Comparison of ENCODE assay signal across 11 mouse cellular contexts in genomic region chr7:62406573-62407050, GRCm38 (mm10). TPM values are rescaled to one million over a fixed set of nuclear protein-coding genes. Genes with fewer than 3 reads are reported as not detected.
DNase-seq lines count a peak whose midpoint lies in the region; ATAC-seq and TF ChIP-seq lines count a peak whose summit lies in the region.
"Had no signal": no experiment of that assay in that cellular context is flagged by ENCODE, and none has a peak within 500 bp of the region (broad histone marks: within the 10 kb centered on the region; RNA-seq: fewer than 3 reads in every experiment).

No protein-coding gene starts in this region.

- H3K4me2 ChIP-seq in kidney, embryonic 14.5 days (replicated peaks; ENCODE audit: low read depth, low read length): peak overlapping the region; percentile 17; the same call in 1 of the 2 replicates

- intact Hi-C loops in gastrocnemius, postnatal 36 days (cut with DNase I): no loop called here

- H3K9ac ChIP-seq in kidney, embryonic 14.5 days (ENCODE audit: low read depth, low read length): no peak overlapping the region

- no peaks in the 10 kb centered on the region for H3K9me3 ChIP-seq in kidney, embryonic 14.5 days (ENCODE audit: control insufficient read depth, low read length)
- H3K9me3 ChIP-seq in hindbrain, embryonic 10.5 days: peaks cover 10% of the 10 kb centered on the region
- H3K9me3 ChIP-seq: G1E had no signal

- ATAC-seq in kidney, embryonic 14.5 days (ENCODE audit: low FRiP score, low TSS enrichment): peak; percentile 46; the same call in 1 of the 2 replicates

- no peak for TF ChIP-seq CTCF in brain, embryonic 14.5 days (IDR thresholded peaks at IDR 0.05; ENCODE audit: borderline replicate concordance, extremely low read depth, insufficient read depth, insufficient read length)

- no peak overlapping the region for H3K27ac ChIP-seq in kidney, embryonic 14.5 days (ENCODE audit: low read depth, low read length)
- peak overlapping the region; percentile 66; the same call in 1 of the 2 replicates for H3K27ac ChIP-seq in hindbrain, embryonic 10.5 days

- no peak for DNase-seq in kidney, postnatal 14 days
- DNase-seq in brain, embryonic 14.5 days (ENCODE audit: low read depth): peak; percentile 59
- DNase-seq in hindbrain, embryonic 10.5 days (ENCODE audit: low spot score): peak; percentile 50
- DNase-seq in neural tube, embryonic 10.5 days (ENCODE audit: extremely low spot score, low spot score): peak; percentile 22
- DNase-seq in cerebellum, adult 11 months: no peak
- no peak for DNase-seq in gastrocnemius, postnatal 36 days
- DNase-seq in gastrocnemius, postnatal 4 days (ENCODE audit: low spot score in 2 of 2): no peak
- DNase-seq: kidney, adult 9 months had no signal

- peak overlapping the region; percentile 16 for H3K4me3 ChIP-seq in kidney, embryonic 14.5 days (ENCODE audit: low read length)
- H3K4me3 ChIP-seq in hindbrain, embryonic 10.5 days: peak overlapping the region; percentile 40

- no peak for TF ChIP-seq POLR2A in brain, embryonic 14.5 days (IDR thresholded peaks at IDR 0.05; ENCODE audit: borderline replicate concordance, extremely low read depth, insufficient read depth, insufficient read length, poor library complexity, severe bottlenecking)

- H3K27me3 ChIP-seq in kidney, embryonic 14.5 days (ENCODE audit: control insufficient read depth, insufficient read depth, low read length): no peaks in the 10 kb centered on the region
- no peaks in the 10 kb centered on the region for H3K27me3 ChIP-seq in hindbrain, embryonic 10.5 days (ENCODE audit: insufficient read depth, poor library complexity, severe bottlenecking)

- 47% methylated on average over 19 of the region's 19 CpGs for WGBS in kidney, embryonic 14.5 days
- 42% methylated on average over 19 of the region's 19 CpGs for WGBS in hindbrain, embryonic 10.5 days

- H3K36me3 ChIP-seq in kidney, embryonic 14.5 days (ENCODE audit: control insufficient read depth, insufficient read depth, low read length): no peaks in the 10 kb centered on the region
- H3K36me3 ChIP-seq in hindbrain, embryonic 10.5 days: no peaks in the 10 kb centered on the region
- H3K36me3 ChIP-seq: G1E had no signal

- H3K4me1 ChIP-seq in kidney, embryonic 14.5 days (ENCODE audit: control insufficient read depth, insufficient read depth, low read length): no peaks in the 10 kb centered on the region
- peaks cover 41% of the 10 kb centered on the region for H3K4me1 ChIP-seq in hindbrain, embryonic 10.5 days (replicated peaks)

RNA-seq across cellular contexts. Expression of gene Mkrn3, which starts 13.3 kb away (rescaled TPM):
- polyA plus RNA-seq in kidney, embryonic 14.5 days (2014; fragmentation: Nextera tagmentation; extraction: Ambion mirVana): 5.4 TPM in 2 replicates
- 17.2 and 23.3 TPM in 2 replicates for polyA plus RNA-seq in brain, embryonic 14.5 days (2012; rRNA removed)
- polyA plus RNA-seq in hindbrain, embryonic 10.5 days (2016; fragmentation: Nextera tagmentation; extraction: Ambion mirVana): 15.4 and 15.5 TPM in 2 replicates
- total RNA-seq in gastrocnemius, postnatal 36 days (2021): under 1 TPM in 1 of 2 experiments, not detected in 1; 0.25 TPM
- total RNA-seq in gastrocnemius, postnatal 4 days (2021): 1 to 10 TPM; 2.2 to 2.9 TPM

RNA-seq across cellular contexts. Expression of gene Magel2, which starts 29.8 kb away (rescaled TPM):
- polyA plus RNA-seq in kidney, embryonic 14.5 days (2014; fragmentation: Nextera tagmentation; extraction: Ambion mirVana): 0.39 and 0.84 TPM in 2 replicates
- polyA plus RNA-seq in brain, embryonic 14.5 days (2012; rRNA removed): 71.9 and 93.0 TPM in 2 replicates
- 5.5 and 11.8 TPM in 2 replicates for polyA plus RNA-seq in hindbrain, embryonic 10.5 days (2016; fragmentation: Nextera tagmentation; extraction: Ambion mirVana)
- total RNA-seq in gastrocnemius, postnatal 36 days (2021): not detected
- total RNA-seq in gastrocnemius, postnatal 4 days (2021): 10 to 100 TPM; 10.6 to 14.3 TPM
- total RNA-seq: common myeloid progenitor, adult 5-6 weeks had no signal
- polyA plus RNA-seq: G1E had no signal

RNA-seq across cellular contexts. Expression of gene Peg12, which starts 57.7 kb away (rescaled TPM):
- polyA plus RNA-seq in kidney, embryonic 14.5 days (2014; fragmentation: Nextera tagmentation; extraction: Ambion mirVana): 25.9 and 31.4 TPM in 2 replicates
- 9.0 and 10.1 TPM in 2 replicates for polyA plus RNA-seq in brain, embryonic 14.5 days (2012; rRNA removed)
- 81.5 and 99.4 TPM in 2 replicates for polyA plus RNA-seq in hindbrain, embryonic 10.5 days (2016; fragmentation: Nextera tagmentation; extraction: Ambion mirVana)
- total RNA-seq in gastrocnemius, postnatal 36 days (2021): under 1 TPM; 0.43 to 0.54 TPM
- total RNA-seq in gastrocnemius, postnatal 4 days (2021): 10 to 100 TPM; 13.1 to 14.2 TPM
- polyA plus RNA-seq: G1E had no signal

Comparison
In these comparisons a context has a peak if more than half of its experiments do, and no peak if none do; other contexts are left out.
1. DNase-seq: peak in brain, embryonic 14.5 days (single experiment), hindbrain, embryonic 10.5 days (single experiment) and neural tube, embryonic 10.5 days (single experiment); none in kidney, postnatal 14 days (single experiment), cerebellum, adult 11 months (single experiment), gastrocnemius, postnatal 36 days (0 of 2) and gastrocnemius, postnatal 4 days (0 of 2).